Mouse (Mus musculus): ENCODE measurements at regions not wholly inside any gene's neighbourhood (a gene's known extent, or its start where the extent isn't known, plus 50 kb on each side); places are given as distances from the start of the nearest gene placed in this dataset.

DNA sequence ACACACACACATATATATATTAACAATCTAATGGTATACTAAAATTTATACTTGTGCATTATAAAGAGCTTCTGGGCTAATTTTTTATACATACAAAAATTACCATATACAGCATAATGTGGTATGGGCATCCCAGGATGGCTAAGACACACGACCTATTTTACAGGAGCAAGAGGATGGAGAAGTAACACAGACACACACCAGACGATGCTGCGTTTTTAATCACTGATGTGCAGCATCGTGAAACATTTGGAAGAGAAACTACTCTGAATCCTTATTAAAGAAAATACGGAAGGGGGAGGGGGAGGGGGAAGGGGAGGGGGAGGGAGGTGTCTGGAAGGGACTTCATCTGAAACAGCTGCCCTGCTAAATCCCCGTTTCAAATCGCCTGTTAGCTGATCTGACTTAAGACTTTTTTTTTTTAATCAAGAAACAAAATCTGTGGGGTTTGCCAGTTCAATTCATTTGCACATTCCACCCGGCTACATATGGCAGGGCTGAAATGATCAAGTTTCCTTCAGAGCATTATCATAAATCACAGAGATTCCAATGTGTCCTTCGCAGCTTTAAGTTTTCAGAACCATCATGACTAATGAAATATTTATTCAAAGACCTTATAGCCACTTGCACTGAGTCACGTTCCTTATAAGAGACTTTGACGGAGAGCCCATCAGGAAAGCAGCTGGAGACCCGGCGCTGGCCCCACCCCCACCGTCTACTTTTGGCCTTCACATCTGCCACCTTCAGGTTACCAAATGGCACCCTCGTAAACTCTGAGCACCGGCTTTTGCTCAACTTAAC lies 89.4 kb upstream of the Rnd3 start:
- TF ChIP-seq NELFE (IDR thresholded peaks at IDR 0.05; ENCODE audit: low read depth, low read length): no peak
- TF ChIP-seq MEF2A (IDR thresholded peaks at IDR 0.05; ENCODE audit: extremely low read depth, insufficient replicate concordance, low read depth, low read length, poor library complexity, severe bottlenecking): no peak
- TF ChIP-seq ZC3H11A (IDR thresholded peaks at IDR 0.05; ENCODE audit: low read depth, low read length): no peak
- H3K27me3 ChIP-seq (ENCODE audit: control insufficient read depth in 1 of 2, insufficient read depth in 2 of 2, low read length in 2 of 2): no peaks in the 10 kb centered on the region
- H3K9ac ChIP-seq (ENCODE audit: control insufficient read depth, low read depth, low read length, poor library complexity, severe bottlenecking): no peak overlapping the region
- H3K4me3 ChIP-seq (ENCODE audit: control insufficient read depth in 1 of 2, insufficient read depth in 1 of 2, low read depth in 2 of 2, low read length in 2 of 2): no peak overlapping the region
- no peaks in the 10 kb centered on the region for H3K9me3 ChIP-seq (replicated peaks; ENCODE audit: insufficient read depth, low read length)
- no peak overlapping the region for H3K27ac ChIP-seq (ENCODE audit: control insufficient read depth, low read depth, low read length)
- no peaks in the 10 kb centered on the region for H3K4me1 ChIP-seq (ENCODE audit: control insufficient read depth in 1 of 2, insufficient read depth in 2 of 2, low read length in 2 of 2)
- no peaks in the 10 kb centered on the region for H3K79me2 ChIP-seq (ENCODE audit: control insufficient read depth, insufficient read depth, low read length, poor library complexity)
- no peaks in the 10 kb centered on the region for H3K36me3 ChIP-seq (ENCODE audit: control insufficient read depth in 1 of 2, insufficient read depth in 2 of 2, low read length in 2 of 2)
- DNase-seq (ENCODE audit: low read depth, low spot score): no peak

DNA sequence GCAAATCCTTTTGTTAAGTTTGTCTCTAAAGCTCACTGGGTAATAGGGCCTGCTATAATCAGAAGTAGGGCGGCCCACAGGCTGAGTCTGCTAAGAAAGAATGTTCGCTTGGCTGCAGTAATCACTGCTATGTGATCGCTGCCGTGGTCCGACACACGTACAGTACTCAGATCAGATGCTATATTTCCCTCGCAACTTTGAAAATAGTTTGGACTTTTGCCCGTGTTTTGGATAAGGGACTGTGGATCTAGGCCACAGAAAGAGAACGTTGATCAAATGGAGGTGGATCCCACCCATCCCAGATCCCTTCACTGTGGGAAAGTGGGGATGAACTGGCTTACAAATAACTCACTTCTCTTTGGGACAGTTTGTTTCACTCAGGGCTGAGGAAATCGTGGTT lies 88.5 kb upstream of the Rnd3 start:
- TF ChIP-seq POLR2AphosphoS2 (IDR thresholded peaks at IDR 0.05; ENCODE audit: low read length) (no peak), NRF1 (IDR thresholded peaks at IDR 0.05; ENCODE audit: insufficient read depth, low read depth, low read length, poor library complexity, severe bottlenecking) (no peak), ZMIZ1 (IDR thresholded peaks at IDR 0.05; ENCODE audit: low read depth, low read length) (no peak), MYB (IDR thresholded peaks at IDR 0.05; ENCODE audit: low read depth, low read length) (no peak), NELFE (IDR thresholded peaks at IDR 0.05; ENCODE audit: low read depth, low read length) (no peak), CHD1 (IDR thresholded peaks at IDR 0.05; ENCODE audit: low read depth, low read length) (no peak), MYC (IDR thresholded peaks at IDR 0.05; ENCODE audit: low read depth, low read length) (no peak), JUND (IDR thresholded peaks at IDR 0.05; ENCODE audit: low read depth, low read length) (no peak), BHLHE40 (IDR thresholded peaks at IDR 0.05; ENCODE audit: borderline replicate concordance, low read depth, low read length) (no peak), E2F4 (IDR thresholded peaks at IDR 0.05; ENCODE audit: borderline replicate concordance, low read depth, low read length) (no peak), SMC3 (IDR thresholded peaks at IDR 0.05; ENCODE audit: low read depth, low read length) (no peak), TAL1 (IDR thresholded peaks at IDR 0.05; ENCODE audit: low read length) (no peak), MXI1 (IDR thresholded peaks at IDR 0.05; ENCODE audit: low read depth, low read length) (no peak), ELF1 (IDR thresholded peaks at IDR 0.05; ENCODE audit: low read depth, low read length) (no peak), CHD2 (IDR thresholded peaks at IDR 0.05; ENCODE audit: low read length) (no peak), MAX (IDR thresholded peaks at IDR 0.05; ENCODE audit: low read length) (no peak)
- Histone ChIP-seq H3K79me2 (ENCODE audit: control insufficient read depth, insufficient read depth, low read length, poor library complexity) (no peaks in the 10 kb centered on the region), H3K9ac (ENCODE audit: control insufficient read depth, low read depth, low read length, poor library complexity, severe bottlenecking) (no peak overlapping the region), H3K27me3 (ENCODE audit: control insufficient read depth in 1 of 2, insufficient read depth in 2 of 2, low read length in 2 of 2) (no peaks in the 10 kb centered on the region), H3K4me3 (ENCODE audit: control insufficient read depth in 1 of 2, insufficient read depth in 1 of 2, low read depth in 2 of 2, low read length in 2 of 2) (no peak overlapping the region), H3K9me3 (replicated peaks; ENCODE audit: insufficient read depth, low read length) (no peaks in the 10 kb centered on the region), H3K36me3 (ENCODE audit: control insufficient read depth in 1 of 2, insufficient read depth in 2 of 2, low read length in 2 of 2) (no peaks in the 10 kb centered on the region), H3K27ac (ENCODE audit: control insufficient read depth, low read depth, low read length) (no peak overlapping the region), H3K4me1 (ENCODE audit: control insufficient read depth in 1 of 2, insufficient read depth in 2 of 2, low read length in 2 of 2) (no peaks in the 10 kb centered on the region)
- DNase-seq (ENCODE audit: low read depth, low spot score): no peak

Measured in MEL (cell line).